Mouse (Mus musculus) MEL (cell line): ENCODE measurements at regions not wholly inside any gene's neighbourhood (a gene's known extent, or its start where the extent isn't known, plus 50 kb on each side); places are given as distances from the start of the nearest gene placed in this dataset.

Experiments used
- DNase-seq: peaks from one replicate; pipeline ENCODE4 v3.0.0; 2011; ENCODE audit warnings: low read depth, low spot score
- H3K27ac ChIP-seq: 2 replicates; pipeline ENCODE4 v1.5.1; 2012; ENCODE audit warnings: low read depth, mild to moderate bottlenecking, control low read depth, low read length, moderate library complexity; ENCODE audit not compliant: control insufficient read depth
- H3K27me3 ChIP-seq, 2 experiments: fragments of 150-350 bp in 1 of 2; sonication (generic) in 1 of 2; 2 replicates each; pipeline ENCODE4 v1.6.1; 2012; ENCODE audit warnings: low read length in 2 of 2, mild to moderate bottlenecking in 2 of 2, improper control_type of control experiment in 1 of 2, moderate library complexity in 1 of 2; ENCODE audit not compliant: insufficient read depth in 2 of 2, control insufficient read depth in 1 of 2
- H3K36me3 ChIP-seq, 2 experiments: 2 replicates each; pipeline ENCODE4 v1.6.1; 2012 to 2014; ENCODE audit warnings: low read length in 2 of 2, improper control_type of control experiment in 1 of 2, inconsistent platforms in 1 of 2, mild to moderate bottlenecking in 1 of 2; ENCODE audit not compliant: insufficient read depth in 2 of 2, control insufficient read depth in 1 of 2
- H3K4me1 ChIP-seq, 2 experiments: fragments of 150-350 bp in 1 of 2; sonication (generic) in 1 of 2; 2 replicates each; pipeline ENCODE4 v1.6.1; 2012; ENCODE audit warnings: low read length in 2 of 2, improper control_type of control experiment in 1 of 2, mild to moderate bottlenecking in 1 of 2; ENCODE audit not compliant: insufficient read depth in 2 of 2, control insufficient read depth in 1 of 2
- H3K4me3 ChIP-seq, 2 experiments: fragments of 150-350 bp in 1 of 2; sonication (generic) in 1 of 2; 2 replicates each; pipeline ENCODE4 v1.5.1; 2012; ENCODE audit warnings: low read depth in 2 of 2, low read length in 2 of 2, mild to moderate bottlenecking in 2 of 2, moderate library complexity in 2 of 2, control low read depth in 1 of 2, improper control_type of control experiment in 1 of 2; ENCODE audit not compliant: control insufficient read depth in 1 of 2, insufficient read depth in 1 of 2
- H3K79me2 ChIP-seq: 2 replicates; pipeline ENCODE4 v1.6.1; 2012; ENCODE audit warnings: mild to moderate bottlenecking, low read length, moderate library complexity; ENCODE audit not compliant: control insufficient read depth, poor library complexity, insufficient read depth
- H3K9ac ChIP-seq: 2 replicates; pipeline ENCODE4 v1.6.1; 2012; ENCODE audit warnings: low read depth, mild to moderate bottlenecking, control low read depth, low read length, moderate library complexity; ENCODE audit not compliant: control insufficient read depth, poor library complexity, severe bottlenecking
- H3K9me3 ChIP-seq: fragments of 150-350 bp; sonication (generic); replicated peaks from 2 replicates; pipeline ENCODE4 v1.6.1; 2012; ENCODE audit warnings: mild to moderate bottlenecking, low read length, improper control_type of control experiment, moderate library complexity; ENCODE audit not compliant: insufficient read depth
- CTCF ChIP-seq, 3 experiments: IDR thresholded peaks in 2 of 3; conservative IDR thresholded peaks in 1 of 3; 2 replicates each; pipeline ENCODE4 v1.5.1; 2011 to 2012; ENCODE audit warnings: low read length in 3 of 3, low read depth in 2 of 3, mild to moderate bottlenecking in 2 of 3, improper control_type of control experiment in 1 of 3, inconsistent platforms in 1 of 3, mixed read lengths in 1 of 3, moderate library complexity in 1 of 3; ENCODE audit not compliant: control insufficient read depth in 1 of 3, insufficient read depth in 1 of 3, poor library complexity in 1 of 3, severe bottlenecking in 1 of 3
- E2F4 ChIP-seq: IDR thresholded peaks from 2 replicates; pipeline ENCODE4 v1.6.1; 2011; ENCODE audit warnings: low read depth, low read length, improper control_type of control experiment, borderline replicate concordance
- ELF1 ChIP-seq: IDR thresholded peaks from 2 replicates; pipeline ENCODE4 v1.6.1; 2014; ENCODE audit warnings: low read depth, mild to moderate bottlenecking, inconsistent platforms, low read length, improper control_type of control experiment, moderate library complexity
- ETS1 ChIP-seq: IDR thresholded peaks from 2 replicates; pipeline ENCODE4 v1.6.1; 2012; ENCODE audit warnings: low read depth, mild to moderate bottlenecking, inconsistent platforms, low read length, improper control_type of control experiment, moderate library complexity
- HCFC1 ChIP-seq: IDR thresholded peaks from 2 replicates; pipeline ENCODE4 v1.6.1; 2012; ENCODE audit warnings: low read depth, mild to moderate bottlenecking, inconsistent platforms, low read length, improper control_type of control experiment, moderate library complexity
- KAT2A ChIP-seq: conservative IDR thresholded peaks from 2 replicates; pipeline ENCODE4 v1.6.1; 2012; ENCODE audit warnings: low read depth, low read length, improper control_type of control experiment, inconsistent platforms
- MAX ChIP-seq: IDR thresholded peaks from 2 replicates; pipeline ENCODE4 v1.6.1; 2011; ENCODE audit warnings: low read length, improper control_type of control experiment
- MXI1 ChIP-seq: IDR thresholded peaks from 2 replicates; pipeline ENCODE4 v1.6.1; 2011; ENCODE audit warnings: mild to moderate bottlenecking, low read depth, low read length, improper control_type of control experiment
- NRF1 ChIP-seq: IDR thresholded peaks from 2 replicates; pipeline ENCODE4 v1.6.1; 2014; ENCODE audit warnings: low read depth, mild to moderate bottlenecking, inconsistent platforms, low read length, improper control_type of control experiment, moderate library complexity; ENCODE audit not compliant: poor library complexity, insufficient read depth, severe bottlenecking
- POLR2A ChIP-seq, 2 experiments: IDR thresholded peaks; 2 replicates each; pipeline ENCODE4 v1.6.1; 2011 to 2012; ENCODE audit warnings: low read length in 2 of 2, mild to moderate bottlenecking in 2 of 2, control low read depth in 1 of 2, improper control_type of control experiment in 1 of 2, low read depth in 1 of 2, moderate library complexity in 1 of 2; ENCODE audit not compliant: control insufficient read depth in 1 of 2, insufficient read depth in 1 of 2, poor library complexity in 1 of 2
- SIN3A ChIP-seq: IDR thresholded peaks from 2 replicates; pipeline ENCODE4 v1.6.1; 2012; ENCODE audit warnings: low read length, improper control_type of control experiment, inconsistent platforms
- UBTF ChIP-seq: IDR thresholded peaks from 2 replicates; pipeline ENCODE4 v1.6.1; 2012; ENCODE audit warnings: low read depth, mild to moderate bottlenecking, inconsistent platforms, low read length, improper control_type of control experiment, moderate library complexity, borderline replicate concordance; ENCODE audit not compliant: insufficient read depth
- USF2 ChIP-seq, 2 experiments: IDR thresholded peaks; 2 replicates each; pipeline ENCODE4 v1.6.1; 2011 to 2012; ENCODE audit warnings: improper control_type of control experiment in 2 of 2, low read length in 2 of 2, borderline replicate concordance in 1 of 2, inconsistent platforms in 1 of 2, low read depth in 1 of 2, mild to moderate bottlenecking in 1 of 2; ENCODE audit not compliant: insufficient read depth in 1 of 2
- ZKSCAN1 ChIP-seq: IDR thresholded peaks from 2 replicates; pipeline ENCODE4 v1.6.1; 2012; ENCODE audit warnings: low read depth, mild to moderate bottlenecking, inconsistent platforms, low read length, improper control_type of control experiment, moderate library complexity
- ZNF384 ChIP-seq: IDR thresholded peaks from 2 replicates; pipeline ENCODE4 v1.6.1; 2012; ENCODE audit warnings: low read depth, mild to moderate bottlenecking, inconsistent platforms, low read length, improper control_type of control experiment

GRCm38 (mm10) chr16:95066687-95067086, 69.2 kb upstream of the Kcnj6 start:
- TF ChIP-seq HCFC1, result no peak
- TF ChIP-seq ETS1, result no peak
- TF ChIP-seq KAT2A, result no peak
- no peak for TF ChIP-seq NRF1
- TF ChIP-seq ZKSCAN1, result no peak
- no peak overlapping the region for H3K4me3 ChIP-seq
- H3K9ac ChIP-seq, result no peak overlapping the region
- H3K27ac ChIP-seq, result no peak overlapping the region
- H3K36me3 ChIP-seq, result no peaks in the 10 kb centered on the region
- H3K4me1 ChIP-seq, result no peaks in the 10 kb centered on the region
- H3K27me3 ChIP-seq, result peaks cover 0 to 2% of the 10 kb centered on the region in 2 experiments; a peak in 2 of 4 replicates
- no peak for DNase-seq
- no peaks in the 10 kb centered on the region for H3K79me2 ChIP-seq
- no peaks in the 10 kb centered on the region for H3K9me3 ChIP-seq

GRCm38 (mm10) chr16:95092471-95093221, 95.1 kb upstream of the Kcnj6 start:
- Histone ChIP-seq H3K4me3 (no peak overlapping the region), H3K9ac (no peak overlapping the region), H3K36me3 (no peaks in the 10 kb centered on the region), H3K27ac (no peak overlapping the region), H3K79me2 (no peaks in the 10 kb centered on the region), H3K27me3 (no peaks in the 10 kb centered on the region; a peak in 1 of 4 replicates), H3K4me1 (no peaks in the 10 kb centered on the region), H3K9me3 (no peaks in the 10 kb centered on the region)
- no peak for TF ChIP-seq UBTF
- no peak for TF ChIP-seq E2F4
- no peak for TF ChIP-seq MXI1
- TF ChIP-seq USF2 (IDR thresholded peaks at IDR 0.05; ENCODE audit: borderline replicate concordance in 1 of 2, insufficient read depth in 1 of 2, low read depth in 1 of 2, low read length in 2 of 2), result no peak
- TF ChIP-seq ZNF384, result no peak
- no peak for TF ChIP-seq CTCF (IDR thresholded peaks at IDR 0.05 in 2 of 3, conservative IDR thresholded peaks at IDR 0.05 in 1 of 3; ENCODE audit: control insufficient read depth in 1 of 3, insufficient read depth in 1 of 3, low read depth in 2 of 3, low read length in 3 of 3, poor library complexity in 1 of 3, severe bottlenecking in 1 of 3)
- DNase-seq, result no peak

GRCm38 (mm10) chr16:95093753-95094152, 96.3 kb upstream of the Kcnj6 start:
- no peaks in the 10 kb centered on the region for H3K36me3 ChIP-seq
- H3K9me3 ChIP-seq, result no peaks in the 10 kb centered on the region
- TF ChIP-seq HCFC1, result no peak
- TF ChIP-seq MAX, result peak; percentile 62; the same call in 1 of the 2 replicates
- no peak for TF ChIP-seq ELF1
- peak; percentile 97 for TF ChIP-seq SIN3A
- TF ChIP-seq MXI1, result peak; percentile 98
- TF ChIP-seq POLR2A (IDR thresholded peaks at IDR 0.05; ENCODE audit: control insufficient read depth in 1 of 2, insufficient read depth in 1 of 2, low read depth in 1 of 2, low read length in 2 of 2, poor library complexity in 1 of 2), result no peak
- no peak for TF ChIP-seq CTCF (IDR thresholded peaks at IDR 0.05 in 2 of 3, conservative IDR thresholded peaks at IDR 0.05 in 1 of 3; ENCODE audit: control insufficient read depth in 1 of 3, insufficient read depth in 1 of 3, low read depth in 2 of 3, low read length in 3 of 3, poor library complexity in 1 of 3, severe bottlenecking in 1 of 3)
- no peaks in the 10 kb centered on the region for H3K79me2 ChIP-seq
- no peak overlapping the region for H3K27ac ChIP-seq
- H3K9ac ChIP-seq, result no peak overlapping the region
- peak; percentile 80 for DNase-seq
- no peaks in the 10 kb centered on the region; a peak in 1 of 4 replicates for H3K27me3 ChIP-seq
- no peak overlapping the region for H3K4me3 ChIP-seq
- no peaks in the 10 kb centered on the region for H3K4me1 ChIP-seq
